Mouse (Mus musculus) layer of hippocampus, postnatal 14 days (tissue): ENCODE data around the gene Tuba8. TPM values are rescaled to one million over a fixed set of nuclear protein-coding genes. Genes with fewer than 3 reads are reported as not detected.

Experiments used
- total RNA-seq, 2 experiments: library from RNA; stranded (reverse); gene quantifications; 2 replicates each; pipeline ENCODE4 v1.2.3; 2021

Gene Tuba8
- total RNA-seq, 2 experiments from 2014 or later = 5.4 to 5.5 TPM

Other genes starting within 250 kb of the Tuba8 start
- 10 to 100 TPM; 95.3 to 96.0 TPM for gene Mical3, start 79.7 kb upstream of the Tuba8 start, total RNA-seq
- 10 to 100 TPM; 11.2 to 12.0 TPM for gene Pex26, start 27.0 kb upstream of the Tuba8 start, total RNA-seq
- not detected for gene Usp18, start 35.2 kb downstream of the Tuba8 start, total RNA-seq
- 10 to 100 TPM; 10.2 to 12.8 TPM for gene Slc6a13, start 89.5 kb downstream of the Tuba8 start, total RNA-seq
- 1 to 10 TPM; 1.1 to 2.5 TPM for gene Slc6a12, start 132.4 kb downstream of the Tuba8 start, total RNA-seq